Mouse (Mus musculus): ENCODE results near the gene Cdh1. TPM values are rescaled to one million over a fixed set of nuclear protein-coding genes. Genes with fewer than 3 reads are reported as not detected.

Cdh1 gene
- total and polyA plus RNA-seq, 3 experiments, result not detected

- Histone ChIP-seq H3K36me3 (ENCODE audit: control insufficient read depth in 1 of 2, insufficient read depth in 2 of 2, low read length in 2 of 2) (no peaks in the 10 kb centered on the region), H3K9me3 (replicated peaks; ENCODE audit: insufficient read depth, low read length) (no peaks in the 10 kb centered on the region), H3K4me3 (ENCODE audit: control insufficient read depth in 1 of 2, insufficient read depth in 1 of 2, low read depth in 2 of 2, low read length in 2 of 2) (no peak overlapping the region), H3K79me2 (ENCODE audit: control insufficient read depth, insufficient read depth, low read length, poor library complexity) (no peaks in the 10 kb centered on the region), H3K4me1 (ENCODE audit: control insufficient read depth in 1 of 2, insufficient read depth in 2 of 2, low read length in 2 of 2) (no peaks in the 10 kb centered on the region), H3K27me3 (ENCODE audit: control insufficient read depth in 1 of 2, insufficient read depth in 2 of 2, low read length in 2 of 2) (peaks cover 0 to 5% of the 10 kb centered on the region in 2 experiments; a peak in 2 of 4 replicates), H3K9ac (ENCODE audit: control insufficient read depth, low read depth, low read length, poor library complexity, severe bottlenecking) (no peak overlapping the region), H3K27ac (ENCODE audit: control insufficient read depth, low read depth, low read length) (no peak overlapping the region)
- no peak for TF ChIP-seq ZKSCAN1 (IDR thresholded peaks at IDR 0.05; ENCODE audit: low read depth, low read length)
- no peak for DNase-seq (ENCODE audit: low read depth, low spot score)
Observed at GRCm38 (mm10) chr8:106586896-106587295, 16.3 kb upstream of the Cdh1 start.

- H3K36me3 ChIP-seq (ENCODE audit: control insufficient read depth in 1 of 2, insufficient read depth in 2 of 2, low read length in 2 of 2), result no peaks in the 10 kb centered on the region
- no peak overlapping the region for H3K27ac ChIP-seq (ENCODE audit: control insufficient read depth, low read depth, low read length)
- peak; percentile 48 for DNase-seq (ENCODE audit: low read depth, low spot score)
- TF ChIP-seq E2F4 (IDR thresholded peaks at IDR 0.05; ENCODE audit: borderline replicate concordance, low read depth, low read length) (no peak), JUND (IDR thresholded peaks at IDR 0.05; ENCODE audit: low read depth, low read length) (no peak), USF2 (IDR thresholded peaks at IDR 0.05; ENCODE audit: borderline replicate concordance in 1 of 2, insufficient read depth in 1 of 2, low read depth in 1 of 2, low read length in 2 of 2) (no peak), MAZ (IDR thresholded peaks at IDR 0.05; ENCODE audit: low read depth, low read length) (no peak), TBP (IDR thresholded peaks at IDR 0.05; ENCODE audit: low read depth, low read length) (no peak), ZMIZ1 (IDR thresholded peaks at IDR 0.05; ENCODE audit: low read depth, low read length) (no peak), GABPA (IDR thresholded peaks at IDR 0.05; ENCODE audit: low read depth, low read length) (no peak), POLR2AphosphoS5 (IDR thresholded peaks at IDR 0.05; ENCODE audit: borderline replicate concordance, low read depth, low read length) (no peak), UBTF (IDR thresholded peaks at IDR 0.05; ENCODE audit: borderline replicate concordance, insufficient read depth, low read depth, low read length) (no peak), USF1 (IDR thresholded peaks at IDR 0.05; ENCODE audit: low read depth, low read length) (no peak), ZKSCAN1 (IDR thresholded peaks at IDR 0.05; ENCODE audit: low read depth, low read length) (no peak), ETS1 (IDR thresholded peaks at IDR 0.05; ENCODE audit: low read depth, low read length) (no peak), SIN3A (IDR thresholded peaks at IDR 0.05; ENCODE audit: low read length) (no peak), TAL1 (IDR thresholded peaks at IDR 0.05; ENCODE audit: low read length) (no peak), MYB (IDR thresholded peaks at IDR 0.05; ENCODE audit: low read depth, low read length) (no peak), BHLHE40 (IDR thresholded peaks at IDR 0.05; ENCODE audit: borderline replicate concordance, low read depth, low read length) (no peak), ZNF384 (IDR thresholded peaks at IDR 0.05; ENCODE audit: low read depth, low read length) (no peak), MAX (IDR thresholded peaks at IDR 0.05; ENCODE audit: low read length) (no peak), MAFK (IDR thresholded peaks at IDR 0.05; ENCODE audit: borderline replicate concordance, low read depth, low read length) (no peak)
- H3K79me2 ChIP-seq (ENCODE audit: control insufficient read depth, insufficient read depth, low read length, poor library complexity), result no peaks in the 10 kb centered on the region
- H3K4me1 ChIP-seq (ENCODE audit: control insufficient read depth in 1 of 2, insufficient read depth in 2 of 2, low read length in 2 of 2), result no peaks in the 10 kb centered on the region
- no peak overlapping the region for H3K9ac ChIP-seq (ENCODE audit: control insufficient read depth, low read depth, low read length, poor library complexity, severe bottlenecking)
- H3K9me3 ChIP-seq (replicated peaks; ENCODE audit: insufficient read depth, low read length), result no peaks in the 10 kb centered on the region
- H3K27me3 ChIP-seq (ENCODE audit: control insufficient read depth in 1 of 2, insufficient read depth in 2 of 2, low read length in 2 of 2), result peaks cover 0 to 1% of the 10 kb centered on the region in 2 experiments; a peak in 3 of 4 replicates
- H3K4me3 ChIP-seq (ENCODE audit: control insufficient read depth in 1 of 2, insufficient read depth in 1 of 2, low read depth in 2 of 2, low read length in 2 of 2), result no peak overlapping the region
Observed at GRCm38 (mm10) chr8:106588443-106589431, 14.4 kb upstream of the Cdh1 start.

Data from MEL (cell line).